Mouse (Mus musculus): ENCODE results near the gene Olfr1484. TPM values are rescaled to one million over a fixed set of nuclear protein-coding genes. Genes with fewer than 3 reads are reported as not detected.
"Not testable (repeated sequence)": the region's sequence is repeated elsewhere in the genome, so short reads cannot be mapped to it uniquely, and the experiment has no call there.

Olfr1484 gene
- not detected for total RNA-seq (2021)

DNA sequence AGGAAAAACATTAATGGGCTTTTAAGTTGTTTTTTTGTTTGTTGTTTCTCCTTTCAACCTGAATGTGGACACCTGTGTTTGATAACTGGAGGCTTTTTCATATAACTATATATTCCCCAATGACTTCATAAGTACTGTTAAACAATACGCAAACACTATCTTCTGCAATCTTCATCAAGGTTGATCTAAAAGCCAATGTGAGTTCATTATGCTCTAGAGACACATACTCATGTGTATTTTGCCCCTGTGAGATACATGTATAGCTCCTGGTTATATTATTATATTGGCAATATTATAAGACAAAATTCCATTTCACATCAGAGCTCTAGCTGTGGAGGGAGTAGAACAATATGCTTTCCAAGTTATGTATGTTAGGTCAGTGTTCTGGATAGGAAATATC lies at the start of gene Olfr1484:
Gene Olfr1484 (plus strand): TSS at position 301 of the 400 bp plus-strand sequence.
- no peak for DNase-seq

DNA sequence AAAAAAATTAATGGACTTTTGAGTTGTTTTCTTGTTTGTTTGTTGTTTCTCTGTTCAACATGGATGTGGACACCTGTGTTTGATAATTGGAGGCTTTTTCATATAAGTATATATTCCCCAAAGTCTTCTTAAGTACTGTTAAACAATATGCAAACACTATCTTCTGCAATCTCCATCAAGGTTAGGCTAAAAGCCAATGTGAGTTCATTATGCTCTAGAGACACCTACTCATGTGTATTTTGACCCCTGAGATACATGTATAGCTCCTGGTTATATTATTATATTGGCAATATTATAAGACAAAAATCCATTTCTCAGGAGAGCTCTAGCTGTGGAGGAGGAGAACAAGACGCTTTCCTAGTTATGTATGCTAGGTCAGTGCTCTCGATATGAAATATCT lies 33.8 kb downstream of the Olfr1484 start, which contains the start of gene Olfr1487:
Gene Olfr1487 (plus strand): TSS at position 301 of the 400 bp plus-strand sequence.
- not testable (repeated sequence) for DNase-seq

DNA sequence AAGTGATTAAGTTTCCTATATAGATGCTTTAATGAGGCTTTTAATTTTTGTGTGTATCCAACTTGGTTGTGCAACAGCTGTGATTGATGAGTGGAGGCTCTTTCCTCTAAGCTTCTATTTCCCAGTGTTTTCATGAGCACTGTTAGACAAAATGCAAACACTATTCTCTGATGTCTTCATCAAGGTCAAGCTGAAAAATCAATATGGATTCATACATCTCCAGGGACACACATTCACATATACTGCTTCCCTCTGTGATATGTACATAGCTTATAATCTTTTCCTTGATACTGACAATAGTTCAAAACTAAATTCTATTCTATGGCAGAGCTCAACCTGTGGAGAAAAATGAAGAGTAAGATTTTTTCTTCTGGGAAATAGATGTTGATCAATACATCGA lies 48.0 kb downstream of the Olfr1484 start, which contains the start of gene Olfr1489:
Gene Olfr1489 (plus strand): TSS at position 301 of the 400 bp plus-strand sequence.
- DNase-seq = no peak

Small RNA genes within 50 kb of the gene (microRNA-seq; reads per million reads assigned to microRNA genes)
- 0 reads per million in 2 experiments for gene Gm22323
- 0 reads per million in 2 experiments for gene Gm23931

Other genes starting within 250 kb of the Olfr1484 start
- not detected for gene Olfr1466, start 244.6 kb upstream of the Olfr1484 start, total RNA-seq (2021)
- not detected for gene Olfr1467, start 221.3 kb upstream of the Olfr1484 start, total RNA-seq (2021)
- not detected for gene Olfr1469, start 175.7 kb upstream of the Olfr1484 start, total RNA-seq (2021)
- not detected for gene Olfr1471, start 140.1 kb upstream of the Olfr1484 start, total RNA-seq (2021)
- gene Olfr1472, start 127.4 kb upstream of the Olfr1484 start, total RNA-seq (2021) = not detected
- not detected for gene Olfr1474, start 113.9 kb upstream of the Olfr1484 start, total RNA-seq (2021)
- gene Olfr1475, start 103.3 kb upstream of the Olfr1484 start, total RNA-seq (2021) = not detected
- gene Olfr1477, start 83.0 kb upstream of the Olfr1484 start, total RNA-seq (2021) = not detected
- gene Olfr1480, start 55.6 kb upstream of the Olfr1484 start, total RNA-seq (2021) = not detected
- gene Olfr1487, start 33.9 kb downstream of the Olfr1484 start, total RNA-seq (2021) = not detected
- gene Olfr1489, start 48.1 kb downstream of the Olfr1484 start, total RNA-seq (2021) = not detected
- not detected for gene Olfr1490, start 67.6 kb downstream of the Olfr1484 start, total RNA-seq (2021)
- not detected for gene Olfr1491, start 113.8 kb downstream of the Olfr1484 start, total RNA-seq (2021)
- not detected for gene Olfr1493-ps1, start 139.8 kb downstream of the Olfr1484 start, total RNA-seq (2021)
- gene Olfr1494, start 156.2 kb downstream of the Olfr1484 start, total RNA-seq (2021) = not detected
- not detected for gene Olfr1495, start 181.1 kb downstream of the Olfr1484 start, total RNA-seq (2021)
- gene Olfr1496, start 194.4 kb downstream of the Olfr1484 start, total RNA-seq (2021) = not detected
- not detected for gene Olfr1497, start 214.7 kb downstream of the Olfr1484 start, total RNA-seq (2021)
- not detected for gene Olfr1499, start 235.9 kb downstream of the Olfr1484 start, total RNA-seq (2021)
- not detected for gene Olfr1500, start 247.0 kb downstream of the Olfr1484 start, total RNA-seq (2021)

All from layer of hippocampus, postnatal 36 days (tissue).